Mouse (Mus musculus) cerebellum, adult (tissue): ENCODE measurements around the gene Trim43b.
A peak's percentile ranks its signal among the peaks of the same experiment; 100 is the strongest.
"Not testable (repeated sequence)": the region's sequence is repeated elsewhere in the genome, so short reads cannot be mapped to it uniquely, and the experiment has no call there.

ENCODE experiments used
- ATAC-seq: cut with Nextera tagmentation; 2 replicates; pipeline ENCODE4 v1.9.2; 2017; ENCODE audit warnings: mild to moderate bottlenecking, moderate library complexity, mixed read lengths; ENCODE audit not compliant: insufficient number of reproducible peaks, low FRiP score, low TSS enrichment

Gene Trim43b

GRCm38 (mm10) chr9:89092735-89093134, at the start of gene Trim43b:
TSS of gene Trim43b (minus strand) at chr9:89092835.
- not testable (repeated sequence) for ATAC-seq

- not testable (repeated sequence) for ATAC-seq
Measured at GRCm38 (mm10) chr9:89104576-89104975, 11.9 kb upstream of the Trim43b start.

GRCm38 (mm10) chr9:89086746-89087145, 5.9 kb downstream of the Trim43b start:
- ATAC-seq: not testable (repeated sequence)

GRCm38 (mm10) chr9:89079637-89080036, 13.0 kb downstream of the Trim43b start:
- not testable (repeated sequence) for ATAC-seq

- ATAC-seq: not testable (repeated sequence)
Measured at GRCm38 (mm10) chr9:89076508-89076907, 16.1 kb downstream of the Trim43b start.

GRCm38 (mm10) chr9:89067143-89067501, 25.5 kb downstream of the Trim43b start:
- not testable (repeated sequence) for ATAC-seq

- peak; percentile 84 for ATAC-seq
Measured at GRCm38 (mm10) chr9:89066378-89067142, 26.1 kb downstream of the Trim43b start.
